Mouse (Mus musculus) heart, adult 2 months (tissue): ENCODE measurements around the gene Duox2.

ENCODE experiments used
- CTCF ChIP-seq: fragments of 200-600 bp; IDR thresholded peaks from 2 replicates; pipeline ENCODE4 v1.8.1; 2022; ENCODE audit warnings: antibody characterized with exemption, mild to moderate bottlenecking, moderate library complexity
- POLR2A ChIP-seq: fragments of 200-500 bp; IDR thresholded peaks from 2 replicates; pipeline ENCODE4 v1.6.1; 2011; ENCODE audit warnings: mild to moderate bottlenecking, low read depth, low read length, control low read depth; ENCODE audit not compliant: insufficient read depth

DNA sequence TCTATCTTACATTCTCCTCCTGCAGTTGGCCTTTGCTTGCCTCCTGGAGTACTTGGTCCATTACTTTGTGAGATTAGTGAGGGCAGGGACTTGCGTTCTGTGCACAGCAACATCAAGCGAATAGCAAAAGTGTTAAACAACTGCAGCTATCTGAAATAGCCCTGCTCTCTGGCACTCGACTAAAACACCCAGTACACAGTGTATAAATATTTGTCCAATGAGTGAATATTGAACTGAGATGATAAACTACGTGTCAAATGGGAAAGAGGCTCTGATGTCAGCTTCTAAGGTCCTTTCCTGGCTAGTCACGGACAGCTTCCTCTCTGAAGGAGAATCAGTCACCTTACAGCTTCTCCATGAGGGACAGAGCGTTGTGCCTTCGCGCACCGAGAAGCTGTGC lies 14.2 kb downstream of the Duox2 start:
- TF ChIP-seq CTCF (no peak), POLR2A (no peak)
